Mouse (Mus musculus) splenic B cell, adult 2 months (primary cell): ENCODE data around the gene Kat7.

ENCODE experiments used
- DNase-seq: peaks from one replicate; pipeline ENCODE4 v3.0.0-alpha.2; 2011; ENCODE audit warnings: low read depth, low spot score
- H3K27me3 ChIP-seq: 2 replicates; pipeline ENCODE4 v1.6.1; 2012; ENCODE audit warnings: mild to moderate bottlenecking, low read length, moderate library complexity, mixed read lengths; ENCODE audit not compliant: control insufficient read depth, poor library complexity, insufficient read depth, severe bottlenecking
- H3K36me3 ChIP-seq: 2 replicates; pipeline ENCODE4 v1.6.1; 2012; ENCODE audit warnings: mild to moderate bottlenecking, low read length, moderate library complexity, mixed read lengths; ENCODE audit not compliant: control insufficient read depth, poor library complexity, insufficient read depth, severe bottlenecking

The Kat7 gene

GRCm38 (mm10) chr11:95318116-95318515 is 8.1 kb upstream of the Kat7 start:
- Histone ChIP-seq H3K36me3 (no peaks in the 10 kb centered on the region), H3K27me3 (no peaks in the 10 kb centered on the region)
- no peak for DNase-seq

- Histone ChIP-seq H3K27me3 (no peaks in the 10 kb centered on the region), H3K36me3 (no peaks in the 10 kb centered on the region)
- no peak for DNase-seq
Measured at GRCm38 (mm10) chr11:95315215-95315955, 5.3 kb upstream of the Kat7 start.

GRCm38 (mm10) chr11:95311425-95311807 is 1.4 kb upstream of the Kat7 start:
- DNase-seq: no peak
- no peaks in the 10 kb centered on the region for H3K27me3 ChIP-seq

DNA sequence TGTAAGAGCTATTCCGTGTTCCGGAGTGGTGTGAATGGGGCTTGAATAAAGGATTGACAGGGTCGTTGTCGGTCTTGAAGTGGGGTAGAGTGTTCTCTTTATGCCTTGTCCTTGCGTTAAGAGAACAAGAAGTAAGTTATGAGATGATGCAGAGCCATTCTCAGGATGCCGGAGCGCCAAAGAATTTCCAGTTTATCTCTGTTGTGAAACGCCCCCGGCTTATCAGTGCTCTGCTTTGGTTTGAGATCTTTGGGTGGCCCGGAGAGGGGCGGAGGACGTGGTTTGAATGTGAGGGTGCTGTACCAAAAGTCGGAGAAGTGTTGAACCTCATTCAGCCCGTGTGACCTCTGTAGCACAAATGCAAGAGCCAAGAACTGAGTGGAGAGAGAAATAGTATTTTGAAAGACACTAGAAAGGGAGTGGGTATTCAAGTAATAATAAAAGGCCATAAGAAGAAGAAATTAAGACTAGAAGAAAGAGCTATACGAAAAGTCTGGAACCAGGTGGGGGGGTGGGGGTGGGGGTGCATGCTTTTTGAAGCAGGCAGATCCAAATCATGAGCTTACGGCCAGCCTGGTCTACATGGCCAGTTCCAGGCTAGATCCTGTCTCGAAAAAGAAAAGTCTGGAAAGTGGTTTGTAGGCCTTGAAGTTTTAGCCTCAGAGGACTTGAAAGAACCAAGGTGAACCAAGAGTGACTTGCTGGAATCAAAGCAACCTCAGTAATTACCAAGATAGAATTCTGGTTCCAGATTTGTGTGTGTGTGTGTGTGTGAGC is 790 bp upstream of the Kat7 start:
- H3K27me3 ChIP-seq: no peaks in the 10 kb centered on the region
- DNase-seq: no peak
- no peaks in the 10 kb centered on the region for H3K36me3 ChIP-seq

More at GRCm38 (mm10) chr11:95311425-95311807, 1.4 kb upstream of the Kat7 start:
- H3K36me3 ChIP-seq: no peaks in the 10 kb centered on the region

DNA sequence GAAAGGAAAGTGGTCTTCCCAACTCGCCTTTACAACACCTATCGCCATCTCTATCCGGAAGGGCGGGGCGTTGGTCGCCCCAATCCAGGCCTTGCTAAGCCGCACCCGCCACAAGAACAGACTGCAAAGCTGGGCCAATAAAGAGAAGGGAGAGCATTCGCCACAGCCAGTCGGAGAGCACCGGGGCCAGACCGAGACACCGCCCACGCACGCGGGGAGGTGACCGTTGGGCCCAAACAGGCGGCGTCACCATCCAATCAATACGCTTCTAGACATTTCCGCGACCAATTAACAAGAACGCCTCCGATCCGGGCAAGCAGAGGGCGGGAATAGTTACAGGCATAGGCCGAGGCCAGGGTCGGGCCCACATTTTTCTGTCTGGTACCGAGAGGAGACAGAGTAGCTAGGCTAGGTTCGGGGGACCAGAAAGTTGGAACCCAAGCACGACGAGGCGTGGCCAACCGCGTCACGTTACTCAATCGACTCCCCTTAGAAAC is 488 bp downstream of the Kat7 start:
- DNase-seq: peak; percentile 99
- Histone ChIP-seq H3K36me3 (peaks cover 5% of the 10 kb centered on the region), H3K27me3 (no peaks in the 10 kb centered on the region)

DNA sequence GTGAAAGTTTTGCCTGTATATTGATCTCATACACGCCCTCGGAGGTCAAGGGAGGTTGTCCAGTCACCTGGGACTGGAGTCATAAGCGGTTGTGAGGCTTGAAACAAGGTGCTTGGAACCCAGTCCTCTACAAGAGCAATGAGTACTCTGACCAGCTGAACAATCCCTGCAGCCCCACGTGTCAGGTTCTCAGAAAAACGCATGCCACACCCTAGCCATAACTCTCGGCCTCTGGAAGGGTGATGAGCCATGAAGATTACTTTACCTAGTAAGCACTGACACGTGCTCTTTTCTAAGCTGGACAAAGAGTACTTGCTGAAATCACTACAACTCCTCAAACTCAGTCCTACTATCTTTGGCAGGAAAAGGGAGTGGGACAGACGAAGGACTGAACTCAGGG is 2.5 kb downstream of the Kat7 start:
- DNase-seq: no peak
- Histone ChIP-seq H3K27me3 (no peaks in the 10 kb centered on the region), H3K36me3 (peaks cover 12% of the 10 kb centered on the region)

- Histone ChIP-seq H3K27me3 (no peaks in the 10 kb centered on the region), H3K36me3 (peaks cover 23% of the 10 kb centered on the region)
- peak; percentile 29 for DNase-seq
Measured at GRCm38 (mm10) chr11:95305600-95305999, 4.4 kb downstream of the Kat7 start.

DNA sequence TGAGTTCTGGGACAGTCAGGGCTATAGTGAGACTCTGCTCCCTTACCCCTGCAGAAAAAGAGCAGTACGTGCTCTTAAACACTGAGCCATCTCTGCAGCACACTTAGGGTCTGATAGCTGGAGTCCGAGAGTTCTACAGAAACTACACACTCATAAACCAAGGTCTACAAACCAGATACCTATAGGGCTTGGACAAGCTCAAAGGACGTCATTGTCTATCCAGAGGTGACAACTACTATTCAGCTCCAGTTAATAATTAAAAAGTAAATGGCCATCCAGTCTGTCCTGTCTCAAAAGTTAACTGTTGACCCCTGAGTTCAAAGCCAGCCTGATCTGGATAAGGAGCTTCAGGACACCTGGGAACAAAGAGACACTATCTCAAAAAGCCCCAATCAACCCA is 8.3 kb downstream of the Kat7 start:
- Histone ChIP-seq H3K27me3 (no peaks in the 10 kb centered on the region), H3K36me3 (peaks cover 28% of the 10 kb centered on the region)
- no peak for DNase-seq

DNA sequence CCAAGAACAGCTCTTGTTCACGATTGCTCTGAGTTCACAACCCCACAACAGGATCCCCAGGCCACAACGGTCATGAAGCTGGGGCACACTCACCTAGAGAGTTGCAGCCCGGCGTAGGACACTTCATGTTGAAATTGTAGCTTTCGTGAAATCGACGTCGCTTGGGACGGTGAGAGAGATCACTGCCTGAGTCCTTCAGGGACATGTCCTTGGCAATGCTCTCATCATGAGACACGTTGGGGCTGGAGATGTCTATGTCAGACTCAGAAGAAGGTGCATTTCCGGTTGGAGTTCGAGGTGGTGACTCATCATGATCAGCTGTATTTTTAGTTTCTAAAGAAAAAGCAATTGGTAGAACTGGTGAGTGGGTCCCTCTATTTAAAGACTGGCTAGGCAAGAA is 10.2 kb downstream of the Kat7 start:
- Histone ChIP-seq H3K36me3 (peaks cover 25% of the 10 kb centered on the region), H3K27me3 (no peaks in the 10 kb centered on the region)
- no peak for DNase-seq

DNA sequence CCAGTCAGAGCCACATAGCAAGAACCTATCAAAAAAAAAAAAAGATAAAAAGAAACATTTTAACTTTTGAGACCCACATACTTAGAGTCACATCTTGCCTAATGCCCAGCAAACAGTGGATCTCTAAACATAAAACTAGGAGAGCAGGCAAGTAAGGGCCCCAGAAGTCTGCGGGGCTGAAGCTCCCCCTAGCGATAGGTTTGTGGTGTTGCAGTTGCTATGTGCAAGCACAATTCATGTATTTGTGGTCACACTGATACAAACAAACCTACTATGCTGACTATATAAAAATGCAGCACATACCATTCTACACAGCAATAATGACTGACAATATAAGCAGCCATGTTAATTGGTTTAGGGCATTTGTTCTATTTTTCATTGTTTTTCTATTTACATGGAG is 11.9 kb downstream of the Kat7 start:
- H3K27me3 ChIP-seq: no peaks in the 10 kb centered on the region
- DNase-seq: peak; percentile 80
- peaks cover 22% of the 10 kb centered on the region for H3K36me3 ChIP-seq

DNA sequence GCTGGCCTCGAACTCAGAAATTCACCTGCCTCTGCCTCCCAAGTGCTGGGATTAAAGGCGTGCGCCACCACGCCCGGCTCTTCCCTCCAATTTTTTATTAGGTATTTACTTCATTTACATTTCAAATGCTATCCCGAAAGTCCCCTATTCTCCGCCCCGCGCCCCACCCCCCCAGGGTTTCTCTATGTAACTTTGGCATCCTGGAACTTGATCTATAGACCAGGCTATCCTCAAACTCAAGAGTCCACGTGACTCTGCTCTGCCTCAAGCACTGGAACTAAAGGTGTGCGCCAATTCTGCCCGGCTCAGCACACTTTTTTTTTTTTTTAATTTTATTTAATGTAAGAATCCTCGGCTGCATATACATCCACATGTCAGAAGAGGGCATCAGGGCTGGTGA is 14.3 kb downstream of the Kat7 start:
- H3K36me3 ChIP-seq: peaks cover 8% of the 10 kb centered on the region
- H3K27me3 ChIP-seq: no peaks in the 10 kb centered on the region
- no peak for DNase-seq

DNA sequence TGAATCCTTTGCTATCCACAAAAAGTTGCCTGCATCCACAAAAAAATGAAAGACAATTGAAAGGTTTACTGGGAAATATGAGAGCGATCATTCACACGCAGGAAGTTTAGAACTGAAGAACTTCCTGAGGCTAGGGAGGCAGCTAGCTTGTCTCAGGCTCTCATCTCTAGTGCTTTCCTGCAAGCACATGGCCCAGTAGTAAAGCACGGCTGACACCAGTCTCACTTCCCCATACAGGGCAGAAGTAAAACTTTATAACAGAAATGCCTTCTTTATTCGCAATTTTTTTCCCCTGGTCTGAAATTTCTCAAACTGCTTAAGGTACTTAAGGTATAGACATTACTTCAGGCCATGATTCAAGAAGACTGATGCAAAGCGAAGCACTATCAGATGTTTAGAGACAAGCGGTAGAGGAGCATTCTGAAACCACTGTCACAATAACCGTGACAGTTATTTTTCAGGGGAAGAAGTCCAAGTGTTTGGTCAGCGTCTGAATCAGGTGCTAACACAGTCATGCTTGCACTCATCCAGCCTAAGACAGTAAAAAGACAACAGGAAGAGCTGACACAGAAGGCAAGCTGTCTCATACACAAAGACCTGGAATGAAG is 16.9 kb downstream of the Kat7 start:
- Histone ChIP-seq H3K27me3 (no peaks in the 10 kb centered on the region), H3K36me3 (peaks cover 11% of the 10 kb centered on the region)
- DNase-seq: peak; percentile 81

DNA sequence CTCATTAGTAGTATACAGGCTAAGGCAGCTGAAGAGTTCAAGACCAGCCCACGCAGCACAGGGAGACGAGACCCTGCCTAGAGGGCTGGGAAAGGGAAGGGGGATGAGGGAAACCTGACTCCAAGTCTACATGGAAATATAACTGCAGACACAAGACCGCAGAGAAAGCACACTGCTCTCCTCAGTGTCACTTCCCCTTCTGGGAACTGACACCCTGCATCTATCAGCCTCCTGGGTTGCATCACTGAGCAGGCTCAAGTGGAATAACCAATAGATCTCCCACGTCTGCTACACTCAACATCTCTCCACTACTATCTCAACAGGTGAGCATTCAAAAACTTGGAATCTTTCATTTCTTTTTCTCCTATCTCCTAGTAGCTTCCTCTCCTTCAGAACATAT is 18.0 kb downstream of the Kat7 start:
- Histone ChIP-seq H3K27me3 (no peaks in the 10 kb centered on the region), H3K36me3 (peaks cover 9% of the 10 kb centered on the region)
- peak; percentile 70 for DNase-seq

- Histone ChIP-seq H3K27me3 (no peaks in the 10 kb centered on the region), H3K36me3 (peaks cover 39% of the 10 kb centered on the region)
- no peak for DNase-seq
Measured at GRCm38 (mm10) chr11:95282331-95282730, 27.7 kb downstream of the Kat7 start.

DNA sequence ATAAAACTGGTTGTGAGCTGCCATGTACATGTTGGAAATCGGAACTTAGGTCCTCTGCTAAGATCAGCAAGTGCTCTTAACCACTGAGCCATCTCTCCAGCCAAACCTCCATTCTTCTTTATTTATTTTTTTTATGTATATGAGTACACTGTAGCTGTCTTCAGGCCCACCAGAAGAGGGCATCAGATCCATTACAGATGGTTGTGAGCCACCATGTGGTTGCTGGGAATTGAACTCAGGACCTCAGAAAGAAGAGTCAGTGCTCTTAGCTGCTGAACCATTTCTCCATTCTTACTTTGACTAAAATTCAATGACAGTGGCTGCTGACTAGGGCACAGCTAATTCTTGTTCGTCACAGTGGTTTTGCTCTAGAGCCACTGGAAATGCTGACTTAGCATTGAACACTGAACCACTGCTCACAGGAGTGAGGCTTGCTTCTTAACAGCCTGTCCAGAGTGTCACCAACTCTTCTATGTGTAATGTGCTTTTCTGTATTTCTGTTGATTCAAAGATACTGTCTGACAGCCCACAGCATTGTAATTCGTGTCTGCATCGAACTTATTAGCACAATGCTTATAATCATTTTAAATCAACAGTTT is 30.9 kb downstream of the Kat7 start:
- Histone ChIP-seq H3K36me3 (peaks cover 44% of the 10 kb centered on the region), H3K27me3 (no peaks in the 10 kb centered on the region)
- peak; percentile 22 for DNase-seq
